Mouse (Mus musculus): ENCODE results near the gene Sugp2.
A peak's percentile ranks its signal among the peaks of the same experiment; 100 is the strongest.
"Not testable (repeated sequence)": the region's sequence is repeated elsewhere in the genome, so short reads cannot be mapped to it uniquely, and the experiment has no call there.

The Sugp2 gene

GRCm38 (mm10) chr8:70234080-70234780 is at the start of gene Sugp2, which contains the start of gene Armc6:
TSS of gene Sugp2 (plus strand) at chr8:70234226.
TSS of gene Armc6 (minus strand) at chr8:70234466.
- peak; percentile 96 for ATAC-seq (ENCODE audit: low TSS enrichment)

- no peak for ATAC-seq (ENCODE audit: low TSS enrichment)
Observed at GRCm38 (mm10) chr8:70188707-70189106, 45.3 kb upstream of the Sugp2 start.

- no peak for ATAC-seq (ENCODE audit: low TSS enrichment)
Observed at GRCm38 (mm10) chr8:70193238-70193637, 40.8 kb upstream of the Sugp2 start.

- no peak for ATAC-seq (ENCODE audit: low TSS enrichment)
Observed at GRCm38 (mm10) chr8:70194191-70194590, 39.8 kb upstream of the Sugp2 start.

- no peak for ATAC-seq (ENCODE audit: low TSS enrichment)
Observed at GRCm38 (mm10) chr8:70195762-70196161, 38.3 kb upstream of the Sugp2 start.

DNA sequence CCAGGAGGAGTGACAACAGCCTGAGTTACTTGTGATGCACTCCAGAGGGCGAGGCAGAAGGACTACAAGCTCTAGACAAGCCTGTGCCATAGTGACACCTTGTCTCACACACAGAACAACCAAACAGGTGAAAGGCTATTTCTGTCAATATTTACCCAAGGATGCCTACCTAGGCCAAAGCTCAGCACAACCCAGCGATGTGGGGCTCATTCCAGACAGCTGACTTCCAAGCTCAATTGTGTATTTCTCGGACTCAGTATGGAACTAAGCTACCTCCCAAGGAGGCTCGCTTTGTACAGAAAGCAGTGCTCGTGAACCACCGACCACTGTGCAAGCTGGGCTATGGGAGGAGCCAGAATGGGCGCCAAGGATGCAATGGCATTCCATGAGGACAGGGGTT is 36.4 kb upstream of the Sugp2 start:
- ATAC-seq (ENCODE audit: low TSS enrichment) = no peak

DNA sequence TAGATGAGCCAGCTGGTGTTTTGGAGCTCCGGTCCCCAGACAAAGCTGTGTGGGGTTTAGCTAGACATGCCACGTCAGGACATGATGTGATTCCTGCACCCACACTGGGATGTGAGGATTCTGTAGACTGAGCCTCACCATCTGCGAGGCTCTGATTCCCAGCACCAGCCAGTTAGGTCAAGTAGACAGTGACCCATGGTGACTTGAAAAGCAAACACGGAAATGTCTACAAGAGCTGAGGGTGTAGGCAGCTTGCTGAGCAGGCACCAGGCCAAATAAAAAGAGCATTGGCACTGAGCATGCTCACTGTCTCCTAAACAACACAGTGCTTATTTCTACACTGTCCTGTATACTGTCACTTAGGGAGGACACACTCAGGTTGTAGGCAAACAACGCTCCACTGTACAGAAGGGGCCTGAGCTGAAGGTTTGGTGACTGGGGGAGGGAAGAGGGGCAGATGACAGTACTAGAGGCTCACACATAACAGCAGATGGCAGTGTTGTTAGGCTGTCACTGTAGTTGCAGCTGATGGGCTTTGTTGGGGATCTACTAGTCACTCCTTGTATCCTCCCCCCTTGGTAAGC is 33.8 kb upstream of the Sugp2 start:
- ATAC-seq (ENCODE audit: low TSS enrichment) = peak; percentile 63

DNA sequence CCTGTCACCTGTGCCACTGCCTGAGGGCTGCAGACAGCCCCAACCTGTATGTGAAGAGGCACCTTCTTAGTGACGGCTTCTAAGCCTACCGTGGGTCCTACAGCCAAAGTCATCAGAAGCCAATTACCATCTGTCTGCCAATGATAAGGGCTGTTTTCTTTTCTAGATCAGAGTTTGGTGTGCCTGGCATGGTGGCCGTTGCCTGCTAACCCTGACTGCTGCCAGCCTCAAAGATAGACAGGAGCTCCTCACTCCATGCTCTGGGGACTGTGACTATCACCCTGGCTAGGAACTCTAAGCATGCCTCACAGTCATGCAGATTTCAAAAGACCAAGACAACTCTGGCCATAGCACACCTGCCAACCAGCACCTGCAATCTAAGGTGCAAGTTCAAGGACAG is 32.6 kb upstream of the Sugp2 start:
- ATAC-seq (ENCODE audit: low TSS enrichment) = no peak

- peak; percentile 66 for ATAC-seq (ENCODE audit: low TSS enrichment)
Observed at GRCm38 (mm10) chr8:70203072-70203471, 31.0 kb upstream of the Sugp2 start.

DNA sequence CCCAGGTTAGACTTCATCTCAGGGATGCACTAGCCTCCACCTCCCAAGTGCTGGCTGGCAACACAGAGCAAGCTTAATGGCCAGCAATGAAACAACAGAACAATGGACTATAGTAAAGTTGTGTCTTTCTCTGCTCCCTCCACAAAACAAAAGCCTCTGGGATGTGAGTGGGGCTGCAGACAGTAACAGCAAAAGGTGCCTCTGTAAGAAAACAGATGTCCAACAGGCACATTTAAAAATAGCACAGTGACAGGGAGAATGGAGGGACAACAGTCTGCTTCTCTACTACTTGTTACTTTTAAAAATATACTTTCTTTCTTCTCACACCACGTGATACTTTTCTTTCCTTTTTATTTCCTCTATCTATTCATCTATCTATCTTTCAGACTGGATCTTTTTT is 29.3 kb upstream of the Sugp2 start:
- no peak for ATAC-seq (ENCODE audit: low TSS enrichment)

- no peak for ATAC-seq (ENCODE audit: low TSS enrichment)
Observed at GRCm38 (mm10) chr8:70208130-70208529, 25.9 kb upstream of the Sugp2 start.

DNA sequence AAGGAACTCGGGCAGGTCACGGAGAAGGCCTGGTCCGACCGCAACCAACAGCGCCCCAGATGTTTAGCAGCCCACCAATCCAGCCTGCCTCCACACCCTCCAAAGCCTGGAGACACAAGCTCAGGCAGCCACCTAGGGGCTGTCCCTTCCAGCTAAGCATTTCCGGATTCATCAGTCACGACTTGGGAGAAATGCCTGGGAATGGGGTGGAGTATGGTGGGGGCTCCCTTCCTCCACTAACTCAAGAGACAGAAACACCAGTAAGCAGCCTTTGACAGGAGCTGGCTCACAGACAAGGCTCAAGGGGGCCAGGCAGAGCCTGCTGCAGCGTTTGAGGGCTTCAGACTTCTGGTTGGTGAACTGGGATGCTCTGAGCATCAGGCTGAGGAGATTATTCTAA is 23.5 kb upstream of the Sugp2 start:
- peak; percentile 20; the same call in 1 of the 2 replicates for ATAC-seq (ENCODE audit: low TSS enrichment)

DNA sequence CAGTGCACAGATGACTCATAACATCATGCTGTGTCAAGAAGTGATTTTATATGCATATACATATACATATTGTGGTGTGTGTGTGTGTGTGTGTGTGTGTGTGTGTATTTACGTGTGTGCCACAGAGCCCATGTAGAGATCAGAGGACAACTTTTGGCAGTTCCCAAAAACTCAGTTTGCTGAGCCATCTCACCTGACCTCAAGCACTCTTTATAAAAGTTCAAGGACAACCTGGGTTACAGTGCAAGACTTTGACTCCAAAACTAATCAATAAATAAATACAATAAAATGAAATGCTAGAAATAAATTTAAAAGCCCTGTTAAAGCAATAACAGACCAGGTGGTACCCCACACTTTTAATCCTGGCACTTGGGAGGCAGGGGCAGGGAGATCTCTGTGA is 22.8 kb upstream of the Sugp2 start:
- ATAC-seq (ENCODE audit: low TSS enrichment) = no peak

- ATAC-seq (ENCODE audit: low TSS enrichment) = no peak
Observed at GRCm38 (mm10) chr8:70211726-70212111, 22.3 kb upstream of the Sugp2 start.

DNA sequence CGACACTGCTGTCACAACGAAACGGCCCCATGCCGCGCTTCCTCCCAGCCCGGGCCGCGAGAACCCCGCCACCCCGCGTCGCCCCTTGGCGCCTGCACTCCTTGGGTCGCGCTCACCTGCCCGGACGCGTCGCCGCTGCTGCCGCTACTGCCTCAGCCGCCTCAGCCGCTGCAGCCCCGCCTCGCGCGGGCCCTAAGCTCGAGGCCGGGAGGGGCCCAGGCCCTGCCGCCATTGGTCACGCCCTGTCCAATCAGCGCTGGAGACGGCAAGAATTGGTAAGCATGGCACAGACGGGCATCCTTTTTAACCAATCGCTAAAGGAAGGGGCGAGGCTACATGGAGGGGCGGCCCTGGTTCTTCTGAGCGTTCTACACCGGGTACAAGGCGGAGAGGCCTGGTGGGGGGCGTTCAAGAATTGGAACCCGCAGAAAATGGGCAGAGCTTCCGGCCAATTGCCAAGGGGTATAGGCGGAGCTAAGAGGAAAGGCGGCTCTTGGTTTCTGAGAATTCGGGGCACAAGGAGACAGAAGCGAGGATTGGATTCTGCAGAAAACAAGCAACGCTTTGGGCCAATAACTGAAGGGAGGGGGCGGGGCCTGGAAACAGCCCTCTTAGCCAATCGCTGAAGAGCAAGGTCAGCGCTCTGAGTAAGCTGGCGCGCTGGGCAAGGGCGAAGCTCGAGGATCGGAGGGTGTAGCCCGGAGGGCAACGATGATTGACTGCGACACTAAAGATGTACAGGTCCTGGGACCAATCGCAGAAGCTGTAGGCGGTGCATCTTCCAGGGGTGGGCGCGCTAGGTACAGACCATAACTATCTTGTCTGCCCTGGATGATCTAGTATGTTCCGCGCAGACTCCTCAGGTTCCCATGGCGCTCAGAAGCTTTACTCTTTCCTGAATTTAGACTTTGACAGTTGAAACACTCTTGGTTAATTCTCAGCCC is 21.6 kb upstream of the Sugp2 start, which contains the start of gene Slc25a42:
Slc25a42 (minus strand) TSS at position 194 of the 944 bp plus-strand sequence.
- peak; percentile 84 for ATAC-seq (ENCODE audit: low TSS enrichment)

DNA sequence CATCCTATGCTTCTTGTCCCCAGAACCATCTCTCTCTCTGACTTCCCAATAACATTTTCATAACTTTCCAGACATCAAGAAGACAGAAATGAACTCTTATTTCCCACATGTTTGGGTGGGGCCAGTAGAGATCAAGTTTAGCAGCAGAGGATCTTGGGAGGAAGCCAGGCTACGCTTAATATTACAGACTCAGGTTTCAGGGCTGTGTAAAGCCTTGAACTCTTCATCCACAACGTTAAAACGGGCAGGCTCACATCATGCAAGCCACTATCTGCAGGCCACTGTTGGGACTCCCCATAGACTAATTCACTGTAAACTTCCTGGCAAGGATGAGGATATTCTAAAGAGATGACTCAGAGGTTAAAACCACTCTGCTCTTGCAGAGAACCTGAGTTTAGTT is 19.6 kb upstream of the Sugp2 start:
- ATAC-seq (ENCODE audit: low TSS enrichment) = no peak

GRCm38 (mm10) chr8:70215092-70215491 is 18.9 kb upstream of the Sugp2 start:
- ATAC-seq (ENCODE audit: low TSS enrichment) = no peak

DNA sequence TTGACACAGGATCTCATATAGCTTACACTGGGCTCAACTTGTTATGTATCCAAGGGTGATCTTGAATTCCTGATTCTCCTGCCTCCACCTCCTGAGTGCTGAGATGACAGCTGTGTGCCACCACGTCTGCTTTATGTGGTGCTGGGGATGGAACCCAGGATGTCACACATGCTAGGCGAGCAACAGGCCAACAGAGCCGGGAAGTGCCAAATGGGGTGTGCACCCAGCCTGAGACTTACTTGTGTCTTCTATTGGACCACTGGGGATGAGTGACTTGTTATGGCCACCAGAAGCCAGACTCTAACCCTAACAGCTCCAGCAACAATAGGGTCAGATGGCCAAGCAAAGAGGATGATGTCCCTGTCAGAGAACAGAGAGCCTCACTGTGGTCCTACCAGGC is 17.9 kb upstream of the Sugp2 start:
- not testable (repeated sequence) for ATAC-seq (ENCODE audit: low TSS enrichment)

GRCm38 (mm10) chr8:70216566-70216965 is 17.5 kb upstream of the Sugp2 start:
- ATAC-seq (ENCODE audit: low TSS enrichment) = no peak

DNA sequence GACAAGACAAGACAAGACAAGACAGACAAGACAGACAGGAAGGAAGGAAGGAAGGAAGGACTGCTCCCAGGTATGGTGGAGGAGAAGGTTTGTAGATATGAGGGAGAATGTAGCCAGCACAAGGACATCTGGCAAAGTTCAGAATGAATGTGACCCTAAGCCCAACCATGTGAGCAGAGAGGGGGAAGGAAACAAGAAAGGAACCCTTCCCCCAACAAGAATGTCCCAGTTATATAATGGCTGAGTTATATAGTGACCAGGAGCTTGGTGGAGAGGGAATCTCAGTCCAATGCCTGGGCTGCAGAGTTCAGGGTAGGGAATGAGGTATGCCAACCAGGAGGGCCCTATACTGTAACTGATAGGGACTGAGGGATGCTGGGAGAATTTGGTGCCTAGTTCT is 16.6 kb upstream of the Sugp2 start:
- no peak for ATAC-seq (ENCODE audit: low TSS enrichment)

DNA sequence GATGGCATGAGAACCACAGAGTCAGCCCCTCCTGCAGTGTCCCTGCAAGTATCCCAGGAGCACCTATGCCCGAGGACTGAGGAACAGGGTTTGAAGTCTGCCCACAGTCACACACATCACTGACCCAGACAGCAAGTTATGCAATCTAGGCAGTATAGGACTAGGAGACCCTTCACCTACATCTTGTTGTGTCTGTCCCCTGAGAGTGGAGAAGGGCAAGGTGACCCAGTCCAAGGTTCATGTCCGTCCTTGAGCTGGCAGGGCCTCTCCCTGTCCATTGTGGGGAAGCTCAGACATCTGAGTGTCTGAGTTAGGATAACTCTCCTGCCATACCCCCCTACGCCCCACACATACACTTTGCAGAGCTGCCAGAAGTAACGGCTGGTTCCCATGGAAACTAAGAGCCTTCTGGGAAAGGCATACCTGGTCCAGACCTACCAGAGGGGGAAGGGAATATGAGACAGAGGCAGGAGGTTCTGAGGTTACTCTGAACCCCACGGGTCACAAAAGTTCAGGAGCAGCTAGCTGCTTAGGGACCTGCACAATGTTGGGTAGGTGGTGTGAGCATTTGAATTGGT is 14.8 kb upstream of the Sugp2 start:
- ATAC-seq (ENCODE audit: low TSS enrichment) = no peak

- ATAC-seq (ENCODE audit: low TSS enrichment) = no peak
Observed at GRCm38 (mm10) chr8:70220236-70220840, 13.7 kb upstream of the Sugp2 start.
